Mouse (Mus musculus) spleen, adult 2 months (tissue): ENCODE measurements around the gene Mical3.

Experiments used
- CTCF ChIP-seq: fragments of 200-500 bp; IDR thresholded peaks from 2 replicates; pipeline ENCODE4 v1.5.1; 2011; ENCODE audit warnings: mild to moderate bottlenecking, inconsistent platforms; ENCODE audit not compliant: insufficient read depth, insufficient read length, insufficient replicate concordance; ENCODE audit errors: extremely low read depth
- POLR2A ChIP-seq: fragments of 200-500 bp; IDR thresholded peaks from 2 replicates; pipeline ENCODE4 v1.6.1; 2011; ENCODE audit warnings: low read depth, low read length, inconsistent platforms

- no peak for TF ChIP-seq CTCF
- no peak for TF ChIP-seq POLR2A
Measured at GRCm38 (mm10) chr6:121037086-121037485, 93.7 kb downstream of the Mical3 start.
